Mouse (Mus musculus) stomach, embryonic 16.5 days (tissue): ENCODE data around the gene Tbxas1. TPM values are rescaled to one million over a fixed set of nuclear protein-coding genes. Genes with fewer than 3 reads are reported as not detected.
A peak's percentile ranks its signal among the peaks of the same experiment; 100 is the strongest.

Source experiments
- ATAC-seq: fragments of 200-750 bp; cut with Nextera tagmentation; 2 replicates; pipeline ENCODE4 v1.8.0; 2017; ENCODE audit warnings: moderate number of reproducible peaks, moderate TSS enrichment; ENCODE audit not compliant: insufficient read depth, low FRiP score
- H3K27ac ChIP-seq: fragments of 300-500 bp; sonication (generic); 2 replicates; pipeline ENCODE4 v1.5.1; 2014; ENCODE audit warnings: low read length
- H3K27me3 ChIP-seq: fragments of 300-500 bp; sonication (generic); 2 replicates; pipeline ENCODE4 v1.6.1; 2014; ENCODE audit warnings: low read length, control low read depth, mixed read lengths; ENCODE audit not compliant: control insufficient read depth, insufficient read depth
- H3K36me3 ChIP-seq: fragments of 300-500 bp; sonication (generic); 2 replicates; pipeline ENCODE4 v1.6.1; 2014; ENCODE audit warnings: low read length; ENCODE audit not compliant: control insufficient read depth, insufficient read depth
- H3K4me1 ChIP-seq: fragments of 300-500 bp; sonication (generic); 2 replicates; pipeline ENCODE4 v1.6.1; 2014; ENCODE audit warnings: low read length, control low read depth, mixed read lengths; ENCODE audit not compliant: control insufficient read depth, insufficient read depth
- H3K4me2 ChIP-seq: fragments of 300-500 bp; sonication (generic); 2 replicates; pipeline ENCODE4 v1.6.1; 2014; ENCODE audit warnings: low read depth, low read length, mixed read lengths
- H3K4me3 ChIP-seq: fragments of 300-500 bp; sonication (generic); replicated peaks from 2 replicates; pipeline ENCODE4 v1.5.1; 2014; ENCODE audit warnings: mild to moderate bottlenecking, low read length
- H3K9ac ChIP-seq: fragments of 300-500 bp; sonication (generic); 2 replicates; pipeline ENCODE4 v1.6.1; 2014; ENCODE audit warnings: low read length
- H3K9me3 ChIP-seq: fragments of 300-500 bp; sonication (generic); replicated peaks from 2 replicates; pipeline ENCODE4 v1.6.1; 2016; ENCODE audit warnings: low read length, control low read depth; ENCODE audit not compliant: control insufficient read depth
- WGBS: fragments of 180-500 bp; shearing (Covaris S2); extraction: QIAGEN DNeasy Blood & Tissue Kit; methylation state at CpG from one replicate; pipeline ENCODE4 v1.1.7; 2014; 5-methylcytosine and 5-hydroxymethylcytosine counted together
- polyA plus RNA-seq: library from polyadenylated mRNA; unstranded; fragments of >200 nt; fragmentation: Nextera tagmentation; extraction: Ambion mirVana; gene quantifications from 2 replicates; pipeline ENCODE4 v1.2.1, GENCODE M21; 2015

Gene Tbxas1
- polyA plus RNA-seq, 1 experiment from 2014 or later: 4.4 TPM

DNA sequence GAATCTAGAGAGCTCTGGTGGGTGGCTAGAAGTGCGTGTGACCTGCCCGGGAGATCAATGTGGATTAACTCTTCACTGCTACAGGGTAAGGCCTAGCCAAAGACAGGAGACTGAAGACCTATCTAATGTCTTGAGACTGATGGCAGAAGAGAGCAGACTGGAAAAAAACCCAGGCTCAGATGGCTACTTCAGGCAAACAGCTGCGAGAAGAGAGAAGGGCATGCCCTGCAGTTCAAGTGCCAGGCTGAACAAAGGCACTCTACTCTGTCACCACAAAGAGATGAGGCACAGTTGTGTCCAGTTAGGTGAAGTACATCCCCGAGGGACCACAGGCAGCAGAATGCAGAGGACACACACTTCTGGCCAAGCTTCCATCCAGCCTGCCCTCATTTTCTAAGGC, 37.1 kb upstream of the Tbxas1 start:
- WGBS: 75% methylated on average over 4 of the region's 4 CpGs
- Histone ChIP-seq H3K4me2 (no peak overlapping the region), H3K4me3 (no peak overlapping the region), H3K27ac (no peak overlapping the region), H3K9me3 (no peaks in the 10 kb centered on the region), H3K36me3 (no peaks in the 10 kb centered on the region), H3K27me3 (no peaks in the 10 kb centered on the region), H3K4me1 (peaks cover 5% of the 10 kb centered on the region), H3K9ac (no peak overlapping the region)
- no peak for ATAC-seq

GRCm38 (mm10) chr6:38839891-38840290, 35.3 kb upstream of the Tbxas1 start:
- Histone ChIP-seq H3K4me3 (no peak overlapping the region), H3K27me3 (no peaks in the 10 kb centered on the region), H3K9me3 (no peaks in the 10 kb centered on the region), H3K36me3 (no peaks in the 10 kb centered on the region), H3K4me1 (peaks cover 4% of the 10 kb centered on the region), H3K9ac (no peak overlapping the region), H3K27ac (no peak overlapping the region), H3K4me2 (no peak overlapping the region)
- no peak for ATAC-seq
- 59% methylated on average over 4 of the region's 4 CpGs for WGBS

GRCm38 (mm10) chr6:38840380-38840779, 34.8 kb upstream of the Tbxas1 start:
- Histone ChIP-seq H3K36me3 (no peaks in the 10 kb centered on the region), H3K4me2 (no peak overlapping the region), H3K27ac (no peak overlapping the region), H3K9me3 (no peaks in the 10 kb centered on the region), H3K9ac (no peak overlapping the region), H3K4me3 (no peak overlapping the region), H3K27me3 (no peaks in the 10 kb centered on the region), H3K4me1 (peaks cover 4% of the 10 kb centered on the region)
- ATAC-seq: no peak
- WGBS: 74% methylated on average over 2 of the region's 2 CpGs

- no peak for ATAC-seq
- no peaks in the 10 kb centered on the region for H3K36me3 ChIP-seq
- no peaks in the 10 kb centered on the region for H3K27me3 ChIP-seq
- H3K27ac ChIP-seq: no peak overlapping the region
- H3K9ac ChIP-seq: no peak overlapping the region
- WGBS: 65% methylated on average over 1 of the region's 1 CpGs
- H3K4me1 ChIP-seq: peaks cover 6% of the 10 kb centered on the region
- H3K4me3 ChIP-seq: no peak overlapping the region
- no peaks in the 10 kb centered on the region for H3K9me3 ChIP-seq
- no peak overlapping the region for H3K4me2 ChIP-seq
Observed at GRCm38 (mm10) chr6:38840780-38841179, 34.4 kb upstream of the Tbxas1 start.

GRCm38 (mm10) chr6:38841551-38841950, 33.7 kb upstream of the Tbxas1 start:
- Histone ChIP-seq H3K27me3 (no peaks in the 10 kb centered on the region), H3K9me3 (no peaks in the 10 kb centered on the region), H3K27ac (no peak overlapping the region), H3K4me2 (no peak overlapping the region), H3K4me1 (peaks cover 13% of the 10 kb centered on the region), H3K9ac (no peak overlapping the region), H3K4me3 (no peak overlapping the region), H3K36me3 (no peaks in the 10 kb centered on the region)
- 79% methylated on average over 3 of the region's 3 CpGs for WGBS
- no peak for ATAC-seq

DNA sequence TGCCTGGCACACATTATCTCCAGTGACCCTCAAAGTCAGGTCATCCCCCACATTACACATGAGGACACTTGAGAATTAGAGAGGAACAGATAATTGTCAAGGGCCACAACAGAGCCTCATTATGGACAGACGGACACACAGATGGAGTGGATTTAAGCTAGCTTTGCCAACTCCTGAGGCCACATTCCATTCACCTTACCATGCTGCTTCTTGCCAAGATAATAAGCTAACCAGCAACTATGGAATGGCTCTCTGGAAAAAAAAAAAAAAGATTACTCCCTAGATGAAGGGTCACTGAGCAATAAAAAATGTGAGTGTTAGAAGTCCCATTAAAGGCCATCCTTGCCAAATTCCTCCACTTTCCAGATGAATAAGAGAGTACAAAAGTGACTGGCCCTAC, 30.1 kb upstream of the Tbxas1 start:
- no peaks in the 10 kb centered on the region for H3K9me3 ChIP-seq
- H3K4me3 ChIP-seq: no peak overlapping the region
- H3K27ac ChIP-seq: no peak overlapping the region
- WGBS: 71% methylated on average over 1 of the region's 1 CpGs
- no peaks in the 10 kb centered on the region for H3K27me3 ChIP-seq
- peaks cover 45% of the 10 kb centered on the region for H3K4me1 ChIP-seq
- H3K4me2 ChIP-seq: no peak overlapping the region
- H3K9ac ChIP-seq: no peak overlapping the region
- no peaks in the 10 kb centered on the region for H3K36me3 ChIP-seq
- ATAC-seq: no peak

GRCm38 (mm10) chr6:38845876-38846275, 29.3 kb upstream of the Tbxas1 start:
- 0 out of 2 replicates have a peak, but pooled peaks have one; percentile 8 for ATAC-seq
- Histone ChIP-seq H3K9me3 (no peaks in the 10 kb centered on the region), H3K9ac (no peak overlapping the region), H3K27ac (no peak overlapping the region), H3K36me3 (no peaks in the 10 kb centered on the region), H3K4me2 (no peak overlapping the region), H3K27me3 (no peaks in the 10 kb centered on the region), H3K4me3 (no peak overlapping the region), H3K4me1 (peaks cover 41% of the 10 kb centered on the region)
- 35% methylated on average over 5 of the region's 5 CpGs for WGBS

- H3K36me3 ChIP-seq: no peaks in the 10 kb centered on the region
- peak overlapping the region; percentile 55; the same call in 1 of the 2 replicates for H3K27ac ChIP-seq
- H3K9me3 ChIP-seq: no peaks in the 10 kb centered on the region
- WGBS: 54% methylated on average over 6 of the region's 6 CpGs
- H3K9ac ChIP-seq: no peak overlapping the region
- no peak overlapping the region for H3K4me2 ChIP-seq
- peaks cover 41% of the 10 kb centered on the region for H3K4me1 ChIP-seq
- ATAC-seq: no peak
- no peak overlapping the region for H3K4me3 ChIP-seq
- no peaks in the 10 kb centered on the region for H3K27me3 ChIP-seq
Observed at GRCm38 (mm10) chr6:38846330-38847195, 28.6 kb upstream of the Tbxas1 start.

GRCm38 (mm10) chr6:38847447-38847846, 27.8 kb upstream of the Tbxas1 start:
- H3K36me3 ChIP-seq: no peaks in the 10 kb centered on the region
- no peak overlapping the region for H3K4me2 ChIP-seq
- peaks cover 49% of the 10 kb centered on the region for H3K4me1 ChIP-seq
- H3K4me3 ChIP-seq: no peak overlapping the region
- 40% methylated on average over 1 of the region's 1 CpGs for WGBS
- no peak for ATAC-seq
- H3K27ac ChIP-seq: peak overlapping the region; percentile 55; the same call in 1 of the 2 replicates
- no peaks in the 10 kb centered on the region for H3K27me3 ChIP-seq
- H3K9me3 ChIP-seq: no peaks in the 10 kb centered on the region
- H3K9ac ChIP-seq: no peak overlapping the region
